Mouse (Mus musculus) lung, postnatal 0 days (tissue): ENCODE data around the gene Tctn1. TPM values are rescaled to one million over a fixed set of nuclear protein-coding genes. Genes with fewer than 3 reads are reported as not detected.

ENCODE experiments used
- ATAC-seq: fragments of 200-750 bp; cut with Nextera tagmentation; 2 replicates; pipeline ENCODE4 v1.8.0; 2017; ENCODE audit warnings: moderate library complexity
- DNase-seq: peaks from one replicate; pipeline ENCODE4 v3.0.0-alpha.2; 2016; ENCODE audit warnings: low spot score
- H3K27ac ChIP-seq: fragments of 300-500 bp; sonication (generic); 2 replicates; pipeline ENCODE4 v1.5.1; 2014; ENCODE audit warnings: antibody characterized with exemption, mild to moderate bottlenecking, low read length, mixed read lengths
- H3K27me3 ChIP-seq: fragments of 300-500 bp; sonication (generic); replicated peaks from 2 replicates; pipeline ENCODE4 v1.6.1; 2014; ENCODE audit warnings: low read length, mixed read lengths; ENCODE audit not compliant: insufficient read depth
- H3K36me3 ChIP-seq: fragments of 300-500 bp; sonication (generic); 2 replicates; pipeline ENCODE4 v1.6.1; 2014; ENCODE audit warnings: low read length, mixed read lengths; ENCODE audit not compliant: insufficient read depth
- H3K4me1 ChIP-seq: fragments of 300-500 bp; sonication (generic); 2 replicates; pipeline ENCODE4 v1.6.1; 2014; ENCODE audit warnings: antibody characterized with exemption, low read depth, low read length, mixed read lengths; ENCODE audit not compliant: insufficient read depth
- H3K4me2 ChIP-seq: fragments of 300-500 bp; sonication (generic); replicated peaks from 2 replicates; pipeline ENCODE4 v1.6.1; 2014; ENCODE audit warnings: low read depth, mild to moderate bottlenecking, low read length, moderate library complexity, mixed read lengths
- H3K4me3 ChIP-seq: fragments of 300-500 bp; sonication (generic); 2 replicates; pipeline ENCODE4 v1.5.1; 2014; ENCODE audit warnings: low read depth, low read length
- H3K9ac ChIP-seq: fragments of 300-500 bp; sonication (generic); replicated peaks from 2 replicates; pipeline ENCODE4 v1.6.1; 2014; ENCODE audit warnings: low read depth, mild to moderate bottlenecking
- H3K9me3 ChIP-seq: fragments of 300-500 bp; sonication (generic); 2 replicates; pipeline ENCODE4 v1.6.1; 2016; ENCODE audit warnings: low read length, mixed read lengths
- CTCF ChIP-seq: IDR thresholded peaks from 2 replicates; pipeline ENCODE4 v1.5.1; 2016; ENCODE audit warnings: antibody characterized with exemption, mild to moderate bottlenecking
- EP300 ChIP-seq: IDR thresholded peaks from 2 replicates; pipeline ENCODE4 v1.6.1; 2016; ENCODE audit warnings: antibody characterized with exemption, mild to moderate bottlenecking, control low read depth
- WGBS: fragments of 180-500 bp; shearing (Covaris S2); extraction: QIAGEN DNeasy Blood & Tissue Kit; methylation state at CpG from one replicate; pipeline ENCODE4 v1.1.7; 2014; 5-methylcytosine and 5-hydroxymethylcytosine counted together
- polyA plus RNA-seq: library from polyadenylated mRNA; unstranded; fragments of >200 nt; fragmentation: Nextera tagmentation; extraction: Ambion mirVana; gene quantifications from 2 replicates; pipeline ENCODE4 v1.2.1, GENCODE M21; 2015

Tctn1 gene
- polyA plus RNA-seq, 1 experiment from 2014 or later = 4.5 TPM

DNA sequence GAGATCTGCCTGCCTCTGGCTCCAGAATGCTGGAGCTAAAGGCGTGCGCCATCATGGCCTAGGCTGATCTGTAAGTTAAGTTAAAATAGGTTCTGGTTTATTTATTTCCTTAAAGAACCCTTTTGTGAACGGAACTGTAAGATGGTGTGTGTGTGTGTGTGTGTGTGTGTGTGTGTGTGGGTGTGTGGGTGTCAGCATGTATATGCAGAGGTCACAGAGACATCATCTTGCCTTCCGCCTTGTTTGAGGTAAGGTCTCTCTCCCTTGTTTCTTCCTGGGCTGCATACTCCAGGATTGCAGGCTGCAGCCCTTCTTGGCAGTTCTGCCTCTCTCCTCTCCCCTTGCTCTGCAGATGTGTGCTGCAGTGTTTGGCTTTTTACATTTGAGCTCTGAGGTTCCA, 33.4 kb downstream of the Tctn1 start:
- H3K9me3 ChIP-seq = no peaks in the 10 kb centered on the region
- 89% methylated on average over 4 of the region's 4 CpGs for WGBS
- H3K4me1 ChIP-seq = 0 out of 2 replicates have a peak, but pooled peaks cover 5% of the 10 kb centered on the region
- H3K36me3 ChIP-seq = no peaks in the 10 kb centered on the region
- ATAC-seq (no peak), DNase-seq (no peak)
- TF ChIP-seq CTCF (no peak), EP300 (no peak)
- H3K9ac ChIP-seq = no peak overlapping the region
- no peak overlapping the region for H3K4me3 ChIP-seq
- H3K4me2 ChIP-seq = no peak overlapping the region
- H3K27ac ChIP-seq = no peak overlapping the region
- H3K27me3 ChIP-seq = no peaks in the 10 kb centered on the region

DNA sequence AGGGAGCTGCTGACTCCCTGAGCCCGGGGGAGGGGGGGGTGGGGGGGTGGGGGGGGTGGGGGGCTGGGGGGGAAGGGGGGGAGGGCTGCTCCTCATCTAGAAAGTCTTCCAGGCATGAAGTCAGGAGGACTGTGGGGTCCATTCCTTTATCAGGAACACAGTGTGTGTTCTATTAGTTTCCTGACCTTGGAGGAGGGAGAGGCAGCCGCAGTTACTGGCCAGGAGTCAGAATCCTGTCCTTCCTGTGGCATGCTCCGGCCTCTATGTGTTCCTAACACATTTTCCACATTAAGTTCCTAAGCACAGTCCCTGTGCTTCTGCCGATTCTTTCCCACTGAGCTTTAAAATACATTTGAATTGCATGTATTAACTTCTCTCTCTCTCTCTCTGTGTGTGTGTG, 35.5 kb downstream of the Tctn1 start:
- Histone ChIP-seq H3K36me3 (no peaks in the 10 kb centered on the region), H3K9me3 (no peaks in the 10 kb centered on the region), H3K4me2 (no peak overlapping the region), H3K9ac (no peak overlapping the region), H3K4me1 (0 out of 2 replicates have a peak, but pooled peaks cover 5% of the 10 kb centered on the region), H3K27ac (no peak overlapping the region), H3K4me3 (no peak overlapping the region), H3K27me3 (no peaks in the 10 kb centered on the region)
- TF ChIP-seq CTCF (no peak), EP300 (no peak)
- WGBS = 40% methylated on average over 4 of the region's 4 CpGs
- peak; percentile 23 for DNase-seq
- ATAC-seq = no peak

- DNase-seq (no peak), ATAC-seq (no peak)
- WGBS = 69% methylated on average over 3 of the region's 3 CpGs
- Histone ChIP-seq H3K9me3 (no peaks in the 10 kb centered on the region), H3K27ac (no peak overlapping the region), H3K4me1 (0 out of 2 replicates have a peak, but pooled peaks cover 5% of the 10 kb centered on the region), H3K4me2 (no peak overlapping the region), H3K36me3 (no peaks in the 10 kb centered on the region), H3K27me3 (no peaks in the 10 kb centered on the region), H3K9ac (no peak overlapping the region), H3K4me3 (no peak overlapping the region)
- TF ChIP-seq EP300 = no peak
- TF ChIP-seq CTCF = no peak
Observed at GRCm38 (mm10) chr5:122228271-122228765, 35.9 kb downstream of the Tctn1 start.

GRCm38 (mm10) chr5:122224291-122224690, 40.0 kb downstream of the Tctn1 start:
- no peaks in the 10 kb centered on the region for H3K36me3 ChIP-seq
- ATAC-seq = no peak
- H3K27ac ChIP-seq = no peak overlapping the region
- H3K9ac ChIP-seq = no peak overlapping the region
- 79% methylated on average over 2 of the region's 2 CpGs for WGBS
- H3K4me1 ChIP-seq = no peaks in the 10 kb centered on the region
- no peaks in the 10 kb centered on the region for H3K27me3 ChIP-seq
- no peaks in the 10 kb centered on the region for H3K9me3 ChIP-seq
- H3K4me2 ChIP-seq = no peak overlapping the region
- no peak overlapping the region for H3K4me3 ChIP-seq
- DNase-seq = no peak
- TF ChIP-seq EP300 = no peak

GRCm38 (mm10) chr5:122221085-122221484, 43.2 kb downstream of the Tctn1 start:
- Histone ChIP-seq H3K36me3 (no peaks in the 10 kb centered on the region), H3K27me3 (no peaks in the 10 kb centered on the region), H3K9ac (no peak overlapping the region), H3K27ac (no peak overlapping the region), H3K9me3 (no peaks in the 10 kb centered on the region), H3K4me3 (no peak overlapping the region), H3K4me2 (no peak overlapping the region), H3K4me1 (no peaks in the 10 kb centered on the region)
- TF ChIP-seq CTCF (no peak), EP300 (no peak)
- WGBS = 88% methylated on average over 4 of the region's 4 CpGs
- ATAC-seq (no peak), DNase-seq (no peak)

GRCm38 (mm10) chr5:122219655-122220629, 44.3 kb downstream of the Tctn1 start:
- no peak for TF ChIP-seq CTCF
- no peak for TF ChIP-seq EP300
- WGBS = 49% methylated on average over 18 of the region's 18 CpGs

More at GRCm38 (mm10) chr5:122219655-122220629, 44.3 kb downstream of the Tctn1 start:
- Histone ChIP-seq H3K4me2 (no peak overlapping the region), H3K9me3 (no peaks in the 10 kb centered on the region), H3K4me3 (no peak overlapping the region), H3K9ac (no peak overlapping the region), H3K27ac (no peak overlapping the region), H3K36me3 (no peaks in the 10 kb centered on the region), H3K4me1 (no peaks in the 10 kb centered on the region), H3K27me3 (no peaks in the 10 kb centered on the region)
- peak; percentile 37 for ATAC-seq
- peak; percentile 10 for DNase-seq
